Mouse (Mus musculus): ENCODE data around the gene Socs7.

The Socs7 gene

GRCm38 (mm10) chr11:97343619-97344018, 18.7 kb upstream of the Socs7 start:
- peak in 1 of 2 experiments; percentile 54 for DNase-seq

DNA sequence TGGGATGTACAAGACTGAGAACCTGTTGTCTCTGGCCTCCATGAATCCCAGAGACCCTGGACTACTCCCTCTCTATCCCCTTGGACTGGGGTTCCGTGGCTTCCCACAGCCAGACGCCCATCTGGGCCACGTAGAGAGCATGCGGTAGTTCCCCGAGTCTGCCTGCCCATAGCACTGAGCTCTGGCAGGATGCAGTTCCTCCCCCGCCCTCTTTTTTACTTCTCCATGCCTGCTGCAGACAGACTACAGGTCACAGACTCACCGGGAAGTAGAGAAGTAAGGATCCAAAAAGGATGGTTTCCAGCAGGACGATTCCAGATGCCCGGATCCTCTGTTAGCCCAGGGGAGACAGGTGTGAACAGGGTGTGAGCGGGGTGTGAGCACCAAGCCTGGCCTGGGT, 16.9 kb upstream of the Socs7 start:
- DNase-seq, result no peak

- DNase-seq, result peak; percentile 61 to 75
These were observed 16.0 kb upstream of the Socs7 start for GRCm38 (mm10) chr11:97346383-97346782.

DNA sequence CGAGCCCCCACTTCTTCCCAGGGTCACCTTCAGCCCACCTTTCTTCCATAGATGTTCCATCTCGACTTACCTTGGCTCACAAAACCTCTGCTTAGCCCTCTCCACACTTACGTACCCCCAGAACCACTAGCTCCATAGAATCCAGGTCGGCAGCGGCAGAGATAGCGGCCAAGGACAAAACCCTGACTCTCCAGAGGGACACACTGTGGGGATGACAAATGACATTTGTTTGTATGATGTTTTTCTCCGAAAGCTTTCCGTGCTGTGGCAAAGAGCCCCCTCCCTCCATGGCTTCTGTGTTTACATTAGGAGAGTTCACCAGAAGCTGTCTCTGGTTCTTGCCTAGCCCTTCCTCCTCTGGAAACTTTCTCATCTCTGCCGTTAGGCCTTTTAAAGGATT, 15.1 kb upstream of the Socs7 start:
- DNase-seq, result no peak

DNA sequence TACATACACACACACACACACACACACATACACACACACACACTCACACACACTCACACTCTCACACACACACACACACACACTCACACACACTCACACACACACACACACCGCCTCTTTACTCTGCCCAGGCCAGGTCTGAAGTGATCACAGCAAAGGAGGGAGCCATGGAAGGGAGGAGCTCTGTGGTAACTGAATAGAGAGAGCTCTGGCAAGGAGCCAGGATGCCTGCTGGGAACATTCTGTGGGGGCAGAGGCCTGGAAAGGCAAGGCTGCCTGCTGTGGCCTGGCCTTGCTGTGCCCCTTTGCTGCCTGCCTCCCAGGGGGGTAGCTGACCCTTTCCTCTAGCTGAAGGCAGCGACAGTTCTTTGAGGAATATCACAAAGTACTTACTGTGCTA, 12.3 kb upstream of the Socs7 start:
- DNase-seq, result peak; percentile 77 to 87

GRCm38 (mm10) chr11:97352027-97352684, 10.2 kb upstream of the Socs7 start, which contains the start of gene Gpr179:
Gene Gpr179 (minus strand): TSS chr11:97352077.
- no peak for DNase-seq

GRCm38 (mm10) chr11:97352935-97353597, 9.3 kb upstream of the Socs7 start:
- no peak for DNase-seq

DNA sequence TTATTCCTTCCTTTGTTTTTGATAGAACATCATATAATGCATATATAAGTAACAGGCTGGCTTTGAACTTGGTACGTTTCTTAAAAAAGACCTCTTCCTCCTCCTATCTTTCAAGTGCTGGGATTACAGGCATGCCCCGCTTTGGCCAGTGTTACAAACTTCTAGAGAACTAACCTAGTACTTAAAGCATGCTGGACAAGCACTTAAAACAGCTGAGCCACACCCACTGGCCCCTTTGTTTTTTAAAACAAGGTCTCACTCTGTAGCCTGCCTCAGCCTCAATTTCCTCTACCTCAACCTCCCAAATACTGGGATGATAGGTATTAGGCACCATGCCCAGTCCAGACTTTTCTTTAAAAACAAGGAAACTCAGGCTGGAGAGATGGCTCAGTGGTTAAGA, 7.7 kb upstream of the Socs7 start:
- DNase-seq, result no peak

DNA sequence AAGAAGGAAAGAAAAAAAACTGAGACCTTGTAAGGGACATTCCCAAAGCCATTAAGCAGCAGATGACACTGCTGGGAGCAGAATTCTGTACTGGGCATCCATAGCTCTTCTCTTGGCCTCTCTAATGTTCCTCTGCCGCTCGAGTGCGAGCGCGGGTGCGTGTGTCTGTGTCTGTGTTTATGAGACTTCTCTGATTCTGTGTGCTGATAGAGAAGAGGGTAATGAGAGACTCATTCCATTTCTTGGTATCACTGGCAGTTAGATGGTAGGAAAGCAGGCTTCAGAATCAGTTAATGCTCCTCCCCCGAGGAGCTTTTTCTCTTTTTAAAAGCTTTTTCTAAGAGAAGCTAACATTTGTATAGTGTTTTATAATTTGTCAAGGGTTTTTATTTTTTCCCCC, 7.1 kb upstream of the Socs7 start:
- DNase-seq, result no peak

DNA sequence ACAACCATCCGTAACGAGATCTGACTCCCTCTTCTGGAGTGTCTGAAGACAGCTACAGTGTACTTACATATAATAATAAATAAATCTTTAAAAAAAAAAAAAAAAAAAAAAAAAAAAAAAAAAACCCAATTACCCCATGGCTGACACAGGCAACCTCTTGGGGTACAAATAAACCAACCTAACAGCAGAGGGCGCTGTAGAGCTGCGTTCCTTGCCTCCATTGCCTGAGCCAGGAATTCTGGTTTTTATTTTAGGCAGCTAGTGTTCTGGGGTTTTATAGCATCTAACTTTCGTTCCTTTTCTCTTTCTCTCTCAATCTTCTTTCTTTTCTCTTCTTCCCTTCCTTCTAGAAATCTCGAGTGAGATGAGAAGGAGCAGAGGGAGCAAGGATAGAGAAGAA, 4.7 kb upstream of the Socs7 start:
- DNase-seq, result peak; percentile 81 to 89

GRCm38 (mm10) chr11:97362649-97362942, 245 bp downstream of the Socs7 start:
- no peak for DNase-seq

DNA sequence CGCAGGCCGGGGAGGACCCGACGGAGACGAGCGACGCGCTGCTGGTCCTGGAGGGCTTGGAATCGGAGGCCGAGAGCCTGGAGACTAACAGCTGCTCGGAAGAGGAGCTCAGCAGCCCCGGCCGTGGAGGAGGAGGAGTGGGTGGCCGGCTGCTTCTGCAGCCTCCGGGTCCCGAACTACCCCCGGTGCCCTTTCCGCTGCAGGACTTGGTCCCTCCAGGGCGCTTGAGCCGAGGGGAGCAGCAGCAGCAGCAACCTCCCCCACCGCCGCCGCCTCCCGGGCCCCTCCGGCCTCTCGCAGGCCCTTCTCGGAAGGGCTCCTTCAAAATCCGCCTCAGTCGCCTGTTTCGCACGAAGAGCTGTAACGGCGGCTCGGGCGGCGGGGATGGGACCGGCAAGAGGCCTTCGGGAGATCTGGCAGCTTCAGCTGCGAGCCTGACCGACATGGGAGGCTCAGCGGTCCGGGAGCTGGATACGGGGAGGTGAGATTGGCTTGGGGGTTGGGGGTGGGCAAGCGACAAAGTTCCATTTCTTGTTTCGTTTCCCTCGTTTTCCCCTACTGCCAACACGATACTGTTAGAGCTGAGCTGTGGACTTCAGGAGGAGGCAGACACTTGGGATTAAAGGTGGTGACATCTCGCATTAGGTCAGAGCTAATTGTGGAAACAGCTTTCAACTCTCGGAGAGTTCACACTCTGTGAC, 742 bp downstream of the Socs7 start:
- DNase-seq, result peak; percentile 63 to 65

GRCm38 (mm10) chr11:97363644-97363995, 1.3 kb downstream of the Socs7 start:
- DNase-seq, result peak in 1 of 2 experiments; percentile 56

DNA sequence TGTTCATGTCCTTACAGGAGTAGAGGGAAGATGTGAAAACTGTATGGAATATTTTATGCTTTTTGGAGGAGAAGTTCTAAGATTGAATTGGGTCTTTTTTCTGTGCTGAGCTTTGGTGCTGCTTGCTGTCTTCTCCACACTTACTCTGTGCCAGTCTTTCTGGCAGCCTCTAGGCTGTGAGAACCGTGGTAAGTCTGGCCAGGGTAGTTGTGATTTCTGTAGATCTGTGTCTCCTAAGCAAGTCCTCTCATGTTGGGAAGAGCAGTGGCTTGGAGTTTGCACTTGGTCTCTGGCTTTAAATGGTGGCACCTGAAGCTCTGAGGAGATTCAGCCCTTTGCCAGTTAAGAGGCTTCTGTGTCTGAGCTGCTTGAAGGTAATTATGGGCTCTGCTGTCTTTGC, 3.2 kb downstream of the Socs7 start:
- DNase-seq, result peak; percentile 52 to 59

DNA sequence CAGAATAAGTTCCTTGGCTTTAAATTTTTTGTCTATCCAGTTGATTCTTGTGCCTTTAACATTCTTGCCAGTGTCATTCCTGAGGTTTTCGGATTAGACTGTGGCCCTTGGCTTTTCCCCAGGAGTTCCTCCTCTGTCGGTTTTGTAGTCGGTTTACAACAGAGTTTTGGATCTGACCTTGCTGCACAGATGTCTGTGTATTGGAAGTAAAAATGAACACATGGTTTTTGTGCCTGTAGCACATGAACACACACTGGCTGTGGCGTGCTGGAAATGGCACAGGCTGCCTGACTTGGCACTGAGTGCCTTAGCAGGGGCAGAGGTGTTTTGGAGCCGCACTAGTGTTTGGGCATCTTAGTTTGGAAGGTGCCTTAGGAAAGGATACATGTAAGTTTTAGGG, 6.2 kb downstream of the Socs7 start:
- peak; percentile 61 to 64 for DNase-seq

GRCm38 (mm10) chr11:97370329-97371091, 8.2 kb downstream of the Socs7 start:
- DNase-seq, result peak; percentile 91 to 93

DNA sequence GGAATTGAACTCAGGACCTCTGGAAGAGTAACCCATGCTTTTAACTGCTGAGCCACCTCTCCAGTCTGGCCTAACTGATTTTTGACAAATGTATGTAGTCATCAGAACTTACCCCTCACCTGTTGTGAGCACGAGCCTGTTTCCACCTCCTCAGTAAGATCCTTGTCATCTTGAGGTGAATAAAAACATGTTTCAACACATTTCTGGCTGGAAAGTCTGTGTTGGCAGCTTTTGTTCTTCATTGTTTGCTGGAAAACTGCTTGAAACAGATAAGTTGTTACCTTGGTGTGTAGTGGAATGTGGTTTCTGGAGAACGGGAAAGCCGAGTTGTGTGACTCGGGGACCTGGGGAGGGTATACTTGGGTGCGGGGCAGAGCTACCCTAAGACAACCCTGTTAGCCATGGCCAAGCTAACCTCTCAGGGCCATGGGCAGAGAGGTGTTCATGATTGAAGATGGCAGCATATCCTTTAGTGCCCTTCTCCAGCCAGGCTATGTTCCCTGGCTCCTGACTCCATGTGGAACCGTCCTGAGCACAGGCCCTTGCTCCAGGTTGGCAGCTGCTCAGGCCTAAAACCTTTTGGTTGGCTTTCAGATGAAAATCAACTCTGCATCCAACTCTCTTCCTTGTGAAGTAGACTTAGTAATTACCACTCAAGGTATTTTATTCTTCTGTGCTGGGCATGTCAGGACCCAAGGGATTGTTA, 10.0 kb downstream of the Socs7 start:
- peak; percentile 71 to 72 for DNase-seq

- DNase-seq, result no peak
These were observed 11.1 kb downstream of the Socs7 start for GRCm38 (mm10) chr11:97373402-97373801.

DNA sequence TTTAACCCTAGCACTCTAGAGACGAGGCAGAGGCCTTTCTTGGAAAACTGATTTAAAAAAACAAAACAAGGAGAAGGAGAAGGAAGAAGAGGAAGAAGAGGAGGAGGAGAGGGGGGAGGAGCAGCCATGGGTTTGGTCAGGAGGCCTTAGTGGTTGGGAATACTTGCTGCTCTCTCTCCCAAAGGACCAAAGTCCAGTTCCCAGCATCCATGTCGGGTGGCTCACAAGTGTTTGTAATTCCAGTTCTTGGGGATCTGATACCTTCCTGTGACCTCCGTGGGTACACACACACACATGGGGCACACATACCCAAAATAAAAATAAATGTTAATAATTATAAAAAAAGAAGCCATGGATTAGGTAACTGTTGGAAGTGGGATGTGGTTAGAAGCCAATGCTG, 17.7 kb downstream of the Socs7 start:
- DNase-seq, result no peak

GRCm38 (mm10) chr11:97383017-97383416, 20.7 kb downstream of the Socs7 start:
- no peak for DNase-seq

DNA sequence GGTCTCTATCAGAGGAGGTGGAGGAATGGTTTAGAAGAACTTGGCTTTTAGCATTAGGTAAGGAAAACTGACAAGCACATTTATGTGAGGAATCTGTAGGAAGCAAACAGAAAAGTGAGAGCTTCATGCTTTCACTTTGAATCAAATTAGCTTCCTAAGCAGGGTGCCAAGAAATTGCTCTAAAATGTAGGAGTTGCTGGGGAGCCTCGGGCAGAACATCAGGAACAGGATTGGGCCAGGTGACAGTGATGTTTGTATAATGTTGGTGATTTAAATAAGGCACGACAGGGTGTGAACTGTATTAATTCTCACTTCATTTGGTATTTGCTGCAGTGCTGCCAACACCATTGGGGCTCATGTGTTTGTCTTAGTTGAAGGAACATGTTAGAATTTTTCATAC, 21.4 kb downstream of the Socs7 start:
- DNase-seq, result no peak

DNA sequence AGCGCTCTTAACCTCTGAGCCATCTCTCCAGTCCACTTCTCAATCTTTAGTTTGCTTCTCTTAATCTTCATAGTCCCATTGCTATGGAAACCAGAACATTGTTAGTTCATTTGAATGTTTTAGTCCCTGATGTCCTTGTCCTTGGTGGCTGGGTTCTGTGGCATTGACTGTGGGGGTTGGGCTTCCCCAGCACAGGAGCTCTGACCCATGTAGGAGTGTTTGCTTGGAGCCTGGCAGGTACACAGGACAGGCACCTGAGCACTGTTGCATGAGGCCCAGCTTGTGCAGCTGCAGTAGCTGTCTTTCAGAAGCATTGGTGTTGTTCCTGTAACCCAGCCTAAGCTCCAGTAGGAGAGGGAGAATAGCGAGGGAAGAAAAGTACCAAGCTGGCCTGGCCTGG, 25.5 kb downstream of the Socs7 start:
- no peak for DNase-seq

DNA sequence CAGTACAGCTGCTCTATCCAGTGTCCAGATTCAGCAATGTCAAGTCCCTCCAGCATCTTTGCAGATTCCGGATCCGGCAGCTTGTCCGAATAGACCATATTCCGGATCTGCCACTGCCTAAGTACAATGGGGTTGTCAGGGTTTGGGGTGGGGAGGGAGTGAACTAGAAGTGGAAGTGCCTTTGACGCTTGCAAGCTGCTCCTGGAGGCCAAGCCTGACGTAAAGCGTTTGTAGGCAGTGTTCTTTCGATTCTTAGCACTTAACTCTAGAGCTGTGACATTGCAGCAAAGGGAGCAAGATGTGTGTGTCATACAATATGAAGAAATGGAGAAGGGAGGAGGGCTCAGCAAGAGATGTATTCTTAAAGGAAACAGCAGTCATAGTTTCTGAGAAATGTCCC, 26.8 kb downstream of the Socs7 start:
- no peak for DNase-seq

Data from cerebellum, postnatal 25 days (tissue).